Mouse (Mus musculus): ENCODE measurements around the gene Eif6. TPM values are rescaled to one million over a fixed set of nuclear protein-coding genes. Genes with fewer than 3 reads are reported as not detected.

Eif6 gene
- polyA plus RNA-seq, 1 experiment: 340 TPM

GRCm38 (mm10) chr2:155816179-155816578, 10.5 kb downstream of the Eif6 start:
- H3K79me2 ChIP-seq (ENCODE audit: control insufficient read depth, insufficient read depth): peaks cover 26% of the 10 kb centered on the region
- H3K4me3 ChIP-seq (ENCODE audit: insufficient read depth, poor library complexity, severe bottlenecking): no peak overlapping the region
- H3ac ChIP-seq (ENCODE audit: control insufficient read depth, insufficient read length, low read depth): no peak overlapping the region
- H3K36me3 ChIP-seq (ENCODE audit: control insufficient read depth, insufficient read depth): peaks cover 24% of the 10 kb centered on the region
- H3K79me3 ChIP-seq (ENCODE audit: low read depth): peaks cover 6% of the 10 kb centered on the region
- H3K27me3 ChIP-seq (ENCODE audit: control insufficient read depth, insufficient read depth, insufficient read length): no peaks in the 10 kb centered on the region
- TF ChIP-seq USF1 (IDR thresholded peaks at IDR 0.05; ENCODE audit: low read depth) (no peak), MAX (IDR thresholded peaks at IDR 0.05) (no peak), MYOG (IDR thresholded peaks at IDR 0.05; ENCODE audit: control insufficient read depth, extremely low read depth, insufficient read length) (no peak), CEBPB (IDR thresholded peaks at IDR 0.05; ENCODE audit: low read depth) (no peak), FOSL1 (IDR thresholded peaks at IDR 0.05; ENCODE audit: insufficient read depth, low read length, poor library complexity, severe bottlenecking) (no peak), CTCF (IDR thresholded peaks at IDR 0.05; ENCODE audit: control insufficient read depth, insufficient read depth, insufficient read length) (no peak), MYOD1 (IDR thresholded peaks at IDR 0.05; ENCODE audit: control insufficient read depth, insufficient read length, low read depth) (no peak)

- Histone ChIP-seq H3K79me2 (ENCODE audit: control insufficient read depth, insufficient read depth) (peaks cover 21% of the 10 kb centered on the region), H3K36me3 (ENCODE audit: control insufficient read depth, insufficient read depth) (peaks cover 11% of the 10 kb centered on the region), H3ac (ENCODE audit: control insufficient read depth, insufficient read length, low read depth) (no peak overlapping the region), H3K4me3 (ENCODE audit: insufficient read depth, poor library complexity, severe bottlenecking) (no peak overlapping the region), H3K27me3 (ENCODE audit: control insufficient read depth, insufficient read depth, insufficient read length) (no peaks in the 10 kb centered on the region), H3K79me3 (ENCODE audit: low read depth) (peaks cover 3% of the 10 kb centered on the region)
- no peak for TF ChIP-seq FOSL1 (IDR thresholded peaks at IDR 0.05; ENCODE audit: insufficient read depth, low read length, poor library complexity, severe bottlenecking)
- no peak for TF ChIP-seq USF1 (IDR thresholded peaks at IDR 0.05; ENCODE audit: low read depth)
- no peak for TF ChIP-seq MAX (IDR thresholded peaks at IDR 0.05)
- TF ChIP-seq MYOG (IDR thresholded peaks at IDR 0.05; ENCODE audit: control insufficient read depth, extremely low read depth, insufficient read length): no peak
- TF ChIP-seq MYOD1 (IDR thresholded peaks at IDR 0.05; ENCODE audit: control insufficient read depth, insufficient read length, low read depth): no peak
These were observed 11.9 kb downstream of the Eif6 start for GRCm38 (mm10) chr2:155814829-155815228.

- Histone ChIP-seq H3K4me3 (ENCODE audit: insufficient read depth, poor library complexity, severe bottlenecking) (no peak overlapping the region), H3K79me3 (ENCODE audit: low read depth) (peaks cover under 1% of the 10 kb centered on the region), H3K27me3 (ENCODE audit: control insufficient read depth, insufficient read depth, insufficient read length) (no peaks in the 10 kb centered on the region), H3ac (ENCODE audit: control insufficient read depth, insufficient read length, low read depth) (no peak overlapping the region), H3K79me2 (ENCODE audit: control insufficient read depth, insufficient read depth) (peaks cover 3% of the 10 kb centered on the region), H3K36me3 (ENCODE audit: control insufficient read depth, insufficient read depth) (peaks cover 4% of the 10 kb centered on the region)
- TF ChIP-seq MAX (IDR thresholded peaks at IDR 0.05) (no peak), CEBPB (IDR thresholded peaks at IDR 0.05; ENCODE audit: low read depth) (no peak)
These were observed 14.1 kb downstream of the Eif6 start for GRCm38 (mm10) chr2:155812637-155813036.

GRCm38 (mm10) chr2:155811821-155812396, 14.8 kb downstream of the Eif6 start:
- no peaks in the 10 kb centered on the region for H3K36me3 ChIP-seq (ENCODE audit: control insufficient read depth, insufficient read depth)
- H3K27me3 ChIP-seq (ENCODE audit: control insufficient read depth, insufficient read depth, insufficient read length): no peaks in the 10 kb centered on the region
- H3K79me3 ChIP-seq (ENCODE audit: low read depth): no peaks in the 10 kb centered on the region
- H3K79me2 ChIP-seq (ENCODE audit: control insufficient read depth, insufficient read depth): no peaks in the 10 kb centered on the region
- no peak overlapping the region for H3K4me3 ChIP-seq (ENCODE audit: insufficient read depth, poor library complexity, severe bottlenecking)
- H3ac ChIP-seq (ENCODE audit: control insufficient read depth, insufficient read length, low read depth): no peak overlapping the region
- TF ChIP-seq CTCF (IDR thresholded peaks at IDR 0.05; ENCODE audit: control insufficient read depth, insufficient read depth, insufficient read length) (peak; percentile 73), MAX (IDR thresholded peaks at IDR 0.05) (no peak)

- Histone ChIP-seq H3K4me3 (ENCODE audit: insufficient read depth, poor library complexity, severe bottlenecking) (no peak overlapping the region), H3ac (ENCODE audit: control insufficient read depth, insufficient read length, low read depth) (no peak overlapping the region), H3K27me3 (ENCODE audit: control insufficient read depth, insufficient read depth, insufficient read length) (no peaks in the 10 kb centered on the region), H3K79me3 (ENCODE audit: low read depth) (no peaks in the 10 kb centered on the region), H3K79me2 (ENCODE audit: control insufficient read depth, insufficient read depth) (no peaks in the 10 kb centered on the region), H3K36me3 (ENCODE audit: control insufficient read depth, insufficient read depth) (no peaks in the 10 kb centered on the region)
- TF ChIP-seq CEBPB (IDR thresholded peaks at IDR 0.05; ENCODE audit: low read depth): no peak
- TF ChIP-seq MAX (IDR thresholded peaks at IDR 0.05): peak; percentile 25
- TF ChIP-seq FOSL1 (IDR thresholded peaks at IDR 0.05; ENCODE audit: insufficient read depth, low read length, poor library complexity, severe bottlenecking): peak; percentile 83
These were observed 17.1 kb downstream of the Eif6 start for GRCm38 (mm10) chr2:155809620-155810019.

- no peak for TF ChIP-seq MYOG (IDR thresholded peaks at IDR 0.05; ENCODE audit: control insufficient read depth, extremely low read depth, insufficient read length)
- Histone ChIP-seq H3K4me3 (ENCODE audit: insufficient read depth, poor library complexity, severe bottlenecking) (no peak overlapping the region), H3K36me3 (ENCODE audit: control insufficient read depth, insufficient read depth) (no peaks in the 10 kb centered on the region), H3ac (ENCODE audit: control insufficient read depth, insufficient read length, low read depth) (no peak overlapping the region), H3K79me3 (ENCODE audit: low read depth) (no peaks in the 10 kb centered on the region), H3K27me3 (ENCODE audit: control insufficient read depth, insufficient read depth, insufficient read length) (no peaks in the 10 kb centered on the region), H3K79me2 (ENCODE audit: control insufficient read depth, insufficient read depth) (no peaks in the 10 kb centered on the region)
These were observed 19.3 kb downstream of the Eif6 start for GRCm38 (mm10) chr2:155807408-155807807.

GRCm38 (mm10) chr2:155806548-155806947, 20.2 kb downstream of the Eif6 start:
- TF ChIP-seq CTCF (IDR thresholded peaks at IDR 0.05; ENCODE audit: control insufficient read depth, insufficient read depth, insufficient read length): no peak
- TF ChIP-seq FOSL1 (IDR thresholded peaks at IDR 0.05; ENCODE audit: insufficient read depth, low read length, poor library complexity, severe bottlenecking): no peak
- no peak for TF ChIP-seq USF1 (IDR thresholded peaks at IDR 0.05; ENCODE audit: low read depth)
- no peak for TF ChIP-seq MYOD1 (IDR thresholded peaks at IDR 0.05; ENCODE audit: control insufficient read depth, insufficient read length, low read depth)
- Histone ChIP-seq H3K79me2 (ENCODE audit: control insufficient read depth, insufficient read depth) (no peaks in the 10 kb centered on the region), H3K36me3 (ENCODE audit: control insufficient read depth, insufficient read depth) (no peaks in the 10 kb centered on the region), H3K4me3 (ENCODE audit: insufficient read depth, poor library complexity, severe bottlenecking) (no peak overlapping the region), H3K79me3 (ENCODE audit: low read depth) (no peaks in the 10 kb centered on the region), H3K27me3 (ENCODE audit: control insufficient read depth, insufficient read depth, insufficient read length) (peaks cover 2% of the 10 kb centered on the region), H3ac (ENCODE audit: control insufficient read depth, insufficient read length, low read depth) (no peak overlapping the region)
